Mouse (Mus musculus) embryonic fibroblast, embryonic 13.5 days (primary cell): Measurements from ENCODE around the gene Lpar1.

Experiments used
- CTCF ChIP-seq: IDR thresholded peaks from 2 replicates; pipeline ENCODE4 v1.5.1; 2011; ENCODE audit warnings: mild to moderate bottlenecking, control low read depth, low read length, moderate library complexity, borderline replicate concordance; ENCODE audit not compliant: insufficient read depth
- POLR2A ChIP-seq: IDR thresholded peaks from 2 replicates; pipeline ENCODE4 v1.6.1; 2011; ENCODE audit warnings: low read depth, mild to moderate bottlenecking, control low read depth, low read length, moderate library complexity

- no peak for TF ChIP-seq POLR2A
- TF ChIP-seq CTCF: no peak
Measured at GRCm38 (mm10) chr4:58438654-58439053, 115.0 kb downstream of the Lpar1 start.
